ENCODE assay signal across 22 mouse cellular contexts in genomic region chr11:58944136-58944535, GRCm38 (mm10). TPM values are rescaled to one million over a fixed set of nuclear protein-coding genes. Genes with fewer than 3 reads are reported as not detected.
"Had no signal": no experiment of that assay in that cellular context is flagged by ENCODE, and none has a peak within 500 bp of the region (broad histone marks: within the 10 kb centered on the region; RNA-seq: fewer than 3 reads in every experiment).

No protein-coding gene starts in this region.

- H3K9me3 ChIP-seq: intestine, embryonic 15.5 days; limb, embryonic 13.5 days; liver, embryonic 12.5 days; liver, embryonic 15.5 days; lung, embryonic 15.5 days; midbrain, embryonic 10.5 days; stomach, embryonic 15.5 days had no signal

- H3K36me3 ChIP-seq: intestine, embryonic 15.5 days; limb, embryonic 13.5 days; liver, embryonic 12.5 days; liver, embryonic 15.5 days; lung, embryonic 15.5 days; midbrain, embryonic 10.5 days; stomach, embryonic 15.5 days had no signal

- H3K27ac ChIP-seq: intestine, embryonic 15.5 days; left cerebral cortex, adult 2 months; limb, embryonic 13.5 days; liver, embryonic 12.5 days; liver, embryonic 15.5 days; lung, embryonic 15.5 days; midbrain, embryonic 10.5 days; stomach, embryonic 15.5 days had no signal

- H3K4me3 ChIP-seq: intestine, embryonic 15.5 days; left cerebral cortex, adult 2 months; limb, embryonic 13.5 days; liver, embryonic 12.5 days; liver, embryonic 15.5 days; lung, embryonic 15.5 days; megakaryocyte, embryonic 14.5 days; midbrain, embryonic 10.5 days; stomach, embryonic 15.5 days had no signal

- ATAC-seq: intestine, embryonic 15.5 days; liver, embryonic 12.5 days had no signal

- DNase-seq: kidney, adult 18-20 months; kidney, postnatal 36 days; layer of hippocampus, postnatal 36 days; liver; lung, adult 18-20 months; lung, postnatal 10 days; lung, postnatal 36 days; midbrain, embryonic 14.5 days; right cerebral cortex, adult 18-20 months; right cerebral cortex, postnatal 25 days; spleen, adult 18-20 months; thymus, postnatal 25 days had no signal

- H3K27me3 ChIP-seq: intestine, embryonic 15.5 days; stomach, embryonic 15.5 days had no signal

- H3K4me2 ChIP-seq: intestine, embryonic 15.5 days; limb, embryonic 13.5 days; liver, embryonic 12.5 days; liver, embryonic 15.5 days; lung, embryonic 15.5 days; stomach, embryonic 15.5 days had no signal

- H3K9ac ChIP-seq: intestine, embryonic 15.5 days; limb, embryonic 13.5 days; liver, embryonic 12.5 days; liver, embryonic 15.5 days; lung, embryonic 15.5 days; stomach, embryonic 15.5 days had no signal

RNA-seq across cellular contexts. Expression of gene Btnl10, which starts 26.4 kb away (rescaled TPM):
- polyA plus RNA-seq: kidney, embryonic 14.5 days; limb, embryonic 13.5 days; lung, embryonic 15.5 days; midbrain, embryonic 10.5 days had no signal
